Mouse (Mus musculus) CH12.LX (cell line): ENCODE results near the gene Gsdma2. TPM values are rescaled to one million over a fixed set of nuclear protein-coding genes. Genes with fewer than 3 reads are reported as not detected.
A peak's percentile ranks its signal among the peaks of the same experiment; 100 is the strongest.

Experiments
- DNase-seq: peaks from one replicate; pipeline ENCODE4 v3.0.0-alpha.2; 2013; ENCODE audit errors: extremely low read depth
- H3K27ac ChIP-seq: 2 replicates; pipeline ENCODE4 v1.5.1; 2012; ENCODE audit warnings: low read depth, mild to moderate bottlenecking, control low read depth, moderate library complexity; ENCODE audit not compliant: insufficient read depth
- H3K27me3 ChIP-seq: replicated peaks from 2 replicates; pipeline ENCODE3; 2012; ENCODE audit warnings: inconsistent platforms
- H3K36me3 ChIP-seq, 2 experiments: replicated peaks in 1 of 2; 2 replicates each; pipeline versions ENCODE3 to v1.6.1; 2012; ENCODE audit warnings: inconsistent platforms in 1 of 2, low read length in 1 of 2, mild to moderate bottlenecking in 1 of 2, mixed read lengths in 1 of 2, moderate library complexity in 1 of 2; ENCODE audit not compliant: control insufficient read depth in 1 of 2, insufficient read depth in 1 of 2
- H3K4me1 ChIP-seq, 2 experiments: 2 replicates each; pipeline ENCODE4 v1.6.1; 2012; ENCODE audit warnings: inconsistent platforms in 1 of 2, moderate library complexity in 1 of 2; ENCODE audit not compliant: insufficient read depth in 2 of 2, control insufficient read depth in 1 of 2
- H3K4me2 ChIP-seq: 2 replicates; pipeline ENCODE4 v1.6.1; 2012; ENCODE audit warnings: low read depth, mild to moderate bottlenecking, control low read depth; ENCODE audit not compliant: poor library complexity, insufficient read depth, severe bottlenecking
- H3K4me3 ChIP-seq, 3 experiments: fragments of 150-350 bp in 1 of 3; sonication (generic) in 1 of 3; replicated peaks in 1 of 3; 2 replicates each; pipeline versions ENCODE3 to v1.5.1; 2011 to 2012; ENCODE audit warnings: low read depth in 2 of 3, low read length in 2 of 3, mild to moderate bottlenecking in 2 of 3, moderate library complexity in 2 of 3, control low read depth in 1 of 3, improper control_type of control experiment in 1 of 3, inconsistent platforms in 1 of 3, mixed read lengths in 1 of 3; ENCODE audit not compliant: poor library complexity in 1 of 3
- H3K79me2 ChIP-seq: replicated peaks from 2 replicates; pipeline ENCODE4 v1.6.1; 2012; ENCODE audit warnings: mild to moderate bottlenecking, moderate library complexity; ENCODE audit not compliant: control insufficient read depth, poor library complexity, insufficient read depth, severe bottlenecking; ENCODE audit errors: extremely low read depth
- H3K9ac ChIP-seq: 2 replicates; pipeline ENCODE4 v1.6.1; 2012; ENCODE audit warnings: low read depth, mild to moderate bottlenecking, control low read depth, moderate library complexity; ENCODE audit not compliant: insufficient read depth
- H3K9me3 ChIP-seq: replicated peaks from 2 replicates; pipeline ENCODE3; 2012; ENCODE audit warnings: low read length, inconsistent platforms, mixed read lengths
- CTCF ChIP-seq, 2 experiments: IDR thresholded peaks in 1 of 2; conservative IDR thresholded peaks in 1 of 2; 2 replicates each; pipeline ENCODE4 v1.5.1; 2011 to 2012; ENCODE audit warnings: low read depth in 2 of 2, low read length in 2 of 2, improper control_type of control experiment in 1 of 2, inconsistent platforms in 1 of 2, mild to moderate bottlenecking in 1 of 2, moderate library complexity in 1 of 2
- ELF1 ChIP-seq: IDR thresholded peaks from 2 replicates; pipeline ENCODE4 v1.6.1; 2014; ENCODE audit warnings: low read depth, mild to moderate bottlenecking, inconsistent platforms, low read length, improper control_type of control experiment
- HCFC1 ChIP-seq: IDR thresholded peaks from 2 replicates; pipeline ENCODE4 v1.6.1; 2012; ENCODE audit warnings: low read depth, mild to moderate bottlenecking, inconsistent platforms, low read length, improper control_type of control experiment
- JUN ChIP-seq: IDR thresholded peaks from 2 replicates; pipeline ENCODE4 v1.6.1; 2011; ENCODE audit warnings: low read depth, mild to moderate bottlenecking, low read length, improper control_type of control experiment, moderate library complexity; ENCODE audit not compliant: insufficient read depth
- JUND ChIP-seq: conservative IDR thresholded peaks from 2 replicates; pipeline ENCODE4 v1.6.1; 2011; ENCODE audit warnings: low read depth, low read length, improper control_type of control experiment
- MAX ChIP-seq: IDR thresholded peaks from 2 replicates; pipeline ENCODE4 v1.6.1; 2011; ENCODE audit warnings: low read length, improper control_type of control experiment
- MAZ ChIP-seq: IDR thresholded peaks from 2 replicates; pipeline ENCODE4 v1.6.1; 2012; ENCODE audit warnings: low read depth, mild to moderate bottlenecking, inconsistent platforms, low read length, improper control_type of control experiment, moderate library complexity
- MYC ChIP-seq: IDR thresholded peaks from 2 replicates; pipeline ENCODE4 v1.6.1; 2011; ENCODE audit warnings: low read depth, mild to moderate bottlenecking, improper control_type of control experiment, low read length
- NELFE ChIP-seq: IDR thresholded peaks from 2 replicates; pipeline ENCODE4 v1.6.1; 2011; ENCODE audit warnings: low read depth, low read length, improper control_type of control experiment
- POLR2AphosphoS2 ChIP-seq: IDR thresholded peaks from 2 replicates; pipeline ENCODE4 v1.6.1; 2011; ENCODE audit warnings: low read depth, low read length, improper control_type of control experiment
- RCOR1 ChIP-seq: conservative IDR thresholded peaks from 2 replicates; pipeline ENCODE4 v1.6.1; 2012; ENCODE audit warnings: low read depth, mild to moderate bottlenecking, inconsistent platforms, low read length, improper control_type of control experiment
- TBP ChIP-seq: conservative IDR thresholded peaks from 2 replicates; pipeline ENCODE4 v1.6.1; 2011; ENCODE audit warnings: low read depth, low read length, improper control_type of control experiment
- UBTF ChIP-seq: IDR thresholded peaks from 2 replicates; pipeline ENCODE4 v1.6.1; 2012; ENCODE audit warnings: low read depth, mild to moderate bottlenecking, inconsistent platforms, low read length, improper control_type of control experiment, moderate library complexity
- ZKSCAN1 ChIP-seq: IDR thresholded peaks from 2 replicates; pipeline ENCODE4 v1.6.1; 2012; ENCODE audit warnings: low read depth, inconsistent platforms, low read length, improper control_type of control experiment, borderline replicate concordance
- ZMIZ1 ChIP-seq: IDR thresholded peaks from 2 replicates; pipeline ENCODE4 v1.6.1; 2012; ENCODE audit warnings: low read depth, mild to moderate bottlenecking, inconsistent platforms, low read length, improper control_type of control experiment
- ZNF384 ChIP-seq: IDR thresholded peaks from 2 replicates; pipeline ENCODE4 v1.6.1; 2012; ENCODE audit warnings: low read depth, low read length, improper control_type of control experiment, inconsistent platforms
- dilution Hi-C: fragments of 300-500 bp; cut with MboI; formaldehyde crosslinking; loops from 2 replicates; pipeline ENCODE4 v1.14.3; 2020; ENCODE audit warnings: low sequenced_read_pairs; ENCODE audit not compliant: extremely low pct_unique_long_range_greater_than_20kb, extremely low pct_ligation_motif_present
- in situ Hi-C: fragments of 300-500 bp; cut with MboI; formaldehyde crosslinking; loops from 3 replicates; pipeline ENCODE4 v1.14.3; 2019; ENCODE audit warnings: low sequenced_read_pairs, low pct_ligation_motif_present, low pct_unique_long_range_greater_than_20kb, mixed read lengths
- polyA plus RNA-seq: library from polyadenylated mRNA; unstranded; fragments of >175 nt; gene quantifications from 2 replicates; pipeline ENCODE4 v1.2.1, GENCODE M21; 2012; ENCODE audit warnings: low read depth; ENCODE audit not compliant: insufficient read length
- total RNA-seq, 2 experiments: library from RNA; depleted of rRNA; stranded (reverse); fragments of 300-350 nt in 1 of 2; fragments of >200 nt in 1 of 2; gene quantifications; 2 replicates each; pipeline ENCODE4 v1.2.3; 2012 to 2014

Gsdma2 gene
- total and polyA plus RNA-seq, 3 experiments: not detected

DNA sequence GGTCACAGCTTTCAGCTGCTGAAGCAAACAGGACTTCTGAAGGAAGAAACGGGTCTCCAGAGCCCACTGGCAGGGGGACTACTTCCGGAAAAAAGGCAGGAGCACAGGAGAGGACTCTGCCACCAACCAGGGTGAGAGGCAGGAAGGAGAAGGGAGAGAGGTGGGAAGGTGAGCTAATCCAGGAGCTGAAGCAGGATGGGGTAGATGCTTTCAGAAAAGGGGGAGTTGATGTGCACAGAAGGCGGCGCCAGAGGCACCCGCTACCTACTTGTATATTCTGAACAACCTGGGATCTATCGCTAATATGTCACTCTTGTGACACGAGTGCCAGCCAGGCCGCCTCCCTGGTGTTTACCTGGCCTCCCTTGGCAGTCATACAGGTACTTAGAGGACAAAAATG is 48.6 kb upstream of the Gsdma2 start, which contains the start of gene Lrrc3c:
Gene Lrrc3c (plus strand): TSS at position 301 of the 400 bp plus-strand sequence.
- Histone ChIP-seq H3K36me3 (no peaks in the 10 kb centered on the region), H3K27me3 (peaks cover 50% of the 10 kb centered on the region), H3K4me1 (peaks cover 14 to 32% of the 10 kb centered on the region in 2 experiments), H3K27ac (no peak within 1 kb of the TSS), H3K4me2 (peak within 1 kb of the TSS; percentile 30; the same call in 1 of the 2 replicates), H3K79me2 (no peaks in the 10 kb centered on the region), H3K4me3 (no peak within 1 kb of the TSS), H3K9me3 (no peaks in the 10 kb centered on the region), H3K9ac (0 out of 2 replicates have a peak within 1 kb of the TSS, but pooled peaks have one; percentile 12)
- in situ Hi-C loops: no loop called here
- dilution Hi-C loops: no loop called here
- TF ChIP-seq POLR2AphosphoS2 (no peak), UBTF (no peak), MAZ (no peak), MAX (no peak), ELF1 (no peak), MYC (no peak), JUN (no peak)
- no peak for DNase-seq

- Histone ChIP-seq H3K36me3 (no peaks in the 10 kb centered on the region), H3K9ac (no peak overlapping the region), H3K4me3 (no peak overlapping the region), H3K27ac (no peak overlapping the region), H3K9me3 (no peaks in the 10 kb centered on the region), H3K4me2 (no peak overlapping the region), H3K79me2 (no peaks in the 10 kb centered on the region), H3K4me1 (peaks cover 14 to 32% of the 10 kb centered on the region in 2 experiments), H3K27me3 (peaks cover 47% of the 10 kb centered on the region)
- no peak for DNase-seq
- in situ Hi-C loops (no loop called here), dilution Hi-C loops (no loop called here)
- TF ChIP-seq ZMIZ1 (no peak), RCOR1 (no peak), JUND (no peak), HCFC1 (no peak), TBP (no peak), ZKSCAN1 (no peak), ZNF384 (no peak), NELFE (no peak), CTCF (conservative IDR thresholded peaks at IDR 0.05 in 1 of 2, IDR thresholded peaks at IDR 0.05 in 1 of 2; ENCODE audit: low read depth in 2 of 2, low read length in 2 of 2) (no peak), POLR2AphosphoS2 (no peak)
Observed at GRCm38 (mm10) chr11:98598851-98599290, 47.7 kb upstream of the Gsdma2 start.
